Mouse (Mus musculus): ENCODE data around the gene Spib. TPM values are rescaled to one million over a fixed set of nuclear protein-coding genes. Genes with fewer than 3 reads are reported as not detected.

Gene Spib
- total and polyA plus RNA-seq, 2 experiments from 2014 or later = 0.05 TPM; not detected in 1

- no peak for TF ChIP-seq CTCF (IDR thresholded peaks at IDR 0.05; ENCODE audit: low read depth)
- DNase-seq (ENCODE audit: low spot score) = no peak
- Histone ChIP-seq H3K27me3 (ENCODE audit: insufficient read depth, low read length) (no peaks in the 10 kb centered on the region), H3K9me3 (ENCODE audit: low read length) (no peaks in the 10 kb centered on the region), H3K4me2 (ENCODE audit: low read depth, low read length) (no peak overlapping the region), H3K9ac (replicated peaks; ENCODE audit: low read length) (no peak overlapping the region), H3K27ac (no peak overlapping the region), H3K4me1 (ENCODE audit: insufficient read depth, low read length) (no peaks in the 10 kb centered on the region), H3K4me3 (ENCODE audit: low read length) (no peak overlapping the region), H3K36me3 (ENCODE audit: insufficient read depth, low read length) (no peaks in the 10 kb centered on the region)
- ATAC-seq = no peak
- 89% methylated on average over 6 of the region's 6 CpGs for WGBS
Observed at GRCm38 (mm10) chr7:44570989-44571388, 39.1 kb upstream of the Spib start.

- ATAC-seq (no peak), DNase-seq (ENCODE audit: low spot score) (no peak)
- no peak overlapping the region for H3K27ac ChIP-seq
- TF ChIP-seq CTCF (IDR thresholded peaks at IDR 0.05; ENCODE audit: low read depth) = no peak
- no peaks in the 10 kb centered on the region for H3K36me3 ChIP-seq (ENCODE audit: insufficient read depth, low read length)
- WGBS = 77% methylated on average over 9 of the region's 9 CpGs
- no peak overlapping the region for H3K4me3 ChIP-seq (ENCODE audit: low read length)
- H3K4me1 ChIP-seq (ENCODE audit: insufficient read depth, low read length) = no peaks in the 10 kb centered on the region
- H3K9ac ChIP-seq (replicated peaks; ENCODE audit: low read length) = no peak overlapping the region
- no peaks in the 10 kb centered on the region for H3K27me3 ChIP-seq (ENCODE audit: insufficient read depth, low read length)
- H3K4me2 ChIP-seq (ENCODE audit: low read depth, low read length) = no peak overlapping the region
- H3K9me3 ChIP-seq (ENCODE audit: low read length) = no peaks in the 10 kb centered on the region
Observed at GRCm38 (mm10) chr7:44568803-44569202, 36.9 kb upstream of the Spib start.

- Histone ChIP-seq H3K36me3 (ENCODE audit: insufficient read depth, low read length) (no peaks in the 10 kb centered on the region), H3K27me3 (ENCODE audit: insufficient read depth, low read length) (no peaks in the 10 kb centered on the region), H3K4me3 (ENCODE audit: low read length) (no peak overlapping the region), H3K9me3 (ENCODE audit: low read length) (no peaks in the 10 kb centered on the region), H3K27ac (no peak overlapping the region), H3K4me2 (ENCODE audit: low read depth, low read length) (no peak overlapping the region), H3K4me1 (ENCODE audit: insufficient read depth, low read length) (no peaks in the 10 kb centered on the region), H3K9ac (replicated peaks; ENCODE audit: low read length) (no peak overlapping the region)
- DNase-seq (ENCODE audit: low spot score) = no peak
- 72% methylated on average over 6 of the region's 6 CpGs for WGBS
- ATAC-seq = no peak
- no peak for TF ChIP-seq CTCF (IDR thresholded peaks at IDR 0.05; ENCODE audit: low read depth)
Observed at GRCm38 (mm10) chr7:44565414-44565813, 33.5 kb upstream of the Spib start.

GRCm38 (mm10) chr7:44564486-44564885, 32.6 kb upstream of the Spib start:
- no peaks in the 10 kb centered on the region for H3K4me1 ChIP-seq (ENCODE audit: insufficient read depth, low read length)
- H3K4me2 ChIP-seq (ENCODE audit: low read depth, low read length) = no peak overlapping the region
- H3K4me3 ChIP-seq (ENCODE audit: low read length) = no peak overlapping the region
- H3K36me3 ChIP-seq (ENCODE audit: insufficient read depth, low read length) = no peaks in the 10 kb centered on the region
- H3K9me3 ChIP-seq (ENCODE audit: low read length) = no peaks in the 10 kb centered on the region
- no peak overlapping the region for H3K27ac ChIP-seq
- 88% methylated on average over 10 of the region's 10 CpGs for WGBS
- ATAC-seq = no peak
- H3K9ac ChIP-seq (replicated peaks; ENCODE audit: low read length) = no peak overlapping the region
- no peak for TF ChIP-seq CTCF (IDR thresholded peaks at IDR 0.05; ENCODE audit: low read depth)
- no peaks in the 10 kb centered on the region for H3K27me3 ChIP-seq (ENCODE audit: insufficient read depth, low read length)
- no peak for DNase-seq (ENCODE audit: low spot score)

GRCm38 (mm10) chr7:44563284-44563683, 31.4 kb upstream of the Spib start:
- WGBS = 50% methylated on average over 8 of the region's 8 CpGs
- no peak for DNase-seq (ENCODE audit: low spot score)
- no peak for ATAC-seq
- Histone ChIP-seq H3K4me3 (ENCODE audit: low read length) (no peak overlapping the region), H3K4me2 (ENCODE audit: low read depth, low read length) (no peak overlapping the region), H3K9ac (replicated peaks; ENCODE audit: low read length) (no peak overlapping the region), H3K27me3 (ENCODE audit: insufficient read depth, low read length) (no peaks in the 10 kb centered on the region), H3K9me3 (ENCODE audit: low read length) (no peaks in the 10 kb centered on the region), H3K27ac (no peak overlapping the region), H3K4me1 (ENCODE audit: insufficient read depth, low read length) (no peaks in the 10 kb centered on the region), H3K36me3 (ENCODE audit: insufficient read depth, low read length) (no peaks in the 10 kb centered on the region)
- TF ChIP-seq CTCF (IDR thresholded peaks at IDR 0.05; ENCODE audit: low read depth) = no peak

GRCm38 (mm10) chr7:44560435-44561400, 28.8 kb upstream of the Spib start:
- Histone ChIP-seq H3K4me1 (ENCODE audit: insufficient read depth, low read length) (no peaks in the 10 kb centered on the region), H3K36me3 (ENCODE audit: insufficient read depth, low read length) (no peaks in the 10 kb centered on the region), H3K27me3 (ENCODE audit: insufficient read depth, low read length) (no peaks in the 10 kb centered on the region), H3K4me2 (ENCODE audit: low read depth, low read length) (no peak overlapping the region), H3K4me3 (ENCODE audit: low read length) (no peak overlapping the region), H3K27ac (no peak overlapping the region), H3K9ac (replicated peaks; ENCODE audit: low read length) (no peak overlapping the region), H3K9me3 (ENCODE audit: low read length) (no peaks in the 10 kb centered on the region)
- DNase-seq (ENCODE audit: low spot score) (peak; percentile 93), ATAC-seq (peak; percentile 81)
- WGBS = 53% methylated on average over 18 of the region's 18 CpGs
- TF ChIP-seq CTCF (IDR thresholded peaks at IDR 0.05; ENCODE audit: low read depth) = peak; percentile 88

GRCm38 (mm10) chr7:44557629-44558028, 25.8 kb upstream of the Spib start:
- DNase-seq (ENCODE audit: low spot score) (no peak), ATAC-seq (no peak)
- Histone ChIP-seq H3K9me3 (ENCODE audit: low read length) (no peaks in the 10 kb centered on the region), H3K27me3 (ENCODE audit: insufficient read depth, low read length) (no peaks in the 10 kb centered on the region), H3K9ac (replicated peaks; ENCODE audit: low read length) (no peak overlapping the region), H3K4me3 (ENCODE audit: low read length) (no peak overlapping the region), H3K4me1 (ENCODE audit: insufficient read depth, low read length) (peaks cover 4% of the 10 kb centered on the region; the same call in 1 of the 2 replicates), H3K36me3 (ENCODE audit: insufficient read depth, low read length) (no peaks in the 10 kb centered on the region), H3K27ac (no peak overlapping the region), H3K4me2 (ENCODE audit: low read depth, low read length) (no peak overlapping the region)
- TF ChIP-seq CTCF (IDR thresholded peaks at IDR 0.05; ENCODE audit: low read depth) = no peak
- WGBS = 70% methylated on average over 2 of the region's 2 CpGs

Data from hindbrain, postnatal 0 days (tissue).